Mouse (Mus musculus) CH12.LX (cell line): ENCODE data around the gene Poglut1. TPM values are rescaled to one million over a fixed set of nuclear protein-coding genes. Genes with fewer than 3 reads are reported as not detected.
A peak's percentile ranks its signal among the peaks of the same experiment; 100 is the strongest.

Experiments used
- DNase-seq: peaks from one replicate; pipeline ENCODE4 v3.0.0-alpha.2; 2013; ENCODE audit errors: extremely low read depth
- H3K27ac ChIP-seq: 2 replicates; pipeline ENCODE4 v1.5.1; 2012; ENCODE audit warnings: low read depth, mild to moderate bottlenecking, control low read depth, moderate library complexity; ENCODE audit not compliant: insufficient read depth
- H3K27me3 ChIP-seq: replicated peaks from 2 replicates; pipeline ENCODE3; 2012; ENCODE audit warnings: inconsistent platforms
- H3K36me3 ChIP-seq, 2 experiments: replicated peaks in 1 of 2; 2 replicates each; pipeline versions ENCODE3 to v1.6.1; 2012; ENCODE audit warnings: inconsistent platforms in 1 of 2, low read length in 1 of 2, mild to moderate bottlenecking in 1 of 2, mixed read lengths in 1 of 2, moderate library complexity in 1 of 2; ENCODE audit not compliant: control insufficient read depth in 1 of 2, insufficient read depth in 1 of 2
- H3K4me1 ChIP-seq, 2 experiments: 2 replicates each; pipeline ENCODE4 v1.6.1; 2012; ENCODE audit warnings: inconsistent platforms in 1 of 2, moderate library complexity in 1 of 2; ENCODE audit not compliant: insufficient read depth in 2 of 2, control insufficient read depth in 1 of 2
- H3K4me2 ChIP-seq: 2 replicates; pipeline ENCODE4 v1.6.1; 2012; ENCODE audit warnings: low read depth, mild to moderate bottlenecking, control low read depth; ENCODE audit not compliant: poor library complexity, insufficient read depth, severe bottlenecking
- H3K4me3 ChIP-seq, 3 experiments: fragments of 150-350 bp in 1 of 3; sonication (generic) in 1 of 3; replicated peaks in 1 of 3; 2 replicates each; pipeline versions ENCODE3 to v1.5.1; 2011 to 2012; ENCODE audit warnings: low read depth in 2 of 3, low read length in 2 of 3, mild to moderate bottlenecking in 2 of 3, moderate library complexity in 2 of 3, control low read depth in 1 of 3, improper control_type of control experiment in 1 of 3, inconsistent platforms in 1 of 3, mixed read lengths in 1 of 3; ENCODE audit not compliant: poor library complexity in 1 of 3
- H3K79me2 ChIP-seq: replicated peaks from 2 replicates; pipeline ENCODE4 v1.6.1; 2012; ENCODE audit warnings: mild to moderate bottlenecking, moderate library complexity; ENCODE audit not compliant: control insufficient read depth, poor library complexity, insufficient read depth, severe bottlenecking; ENCODE audit errors: extremely low read depth
- H3K9ac ChIP-seq: 2 replicates; pipeline ENCODE4 v1.6.1; 2012; ENCODE audit warnings: low read depth, mild to moderate bottlenecking, control low read depth, moderate library complexity; ENCODE audit not compliant: insufficient read depth
- H3K9me3 ChIP-seq: replicated peaks from 2 replicates; pipeline ENCODE3; 2012; ENCODE audit warnings: low read length, inconsistent platforms, mixed read lengths
- CHD1 ChIP-seq: IDR thresholded peaks from 2 replicates; pipeline ENCODE4 v1.6.1; 2012; ENCODE audit warnings: low read depth, low read length, improper control_type of control experiment, inconsistent platforms
- CTCF ChIP-seq, 2 experiments: IDR thresholded peaks in 1 of 2; conservative IDR thresholded peaks in 1 of 2; 2 replicates each; pipeline ENCODE4 v1.5.1; 2011 to 2012; ENCODE audit warnings: low read depth in 2 of 2, low read length in 2 of 2, improper control_type of control experiment in 1 of 2, inconsistent platforms in 1 of 2, mild to moderate bottlenecking in 1 of 2, moderate library complexity in 1 of 2
- ELF1 ChIP-seq: IDR thresholded peaks from 2 replicates; pipeline ENCODE4 v1.6.1; 2014; ENCODE audit warnings: low read depth, mild to moderate bottlenecking, inconsistent platforms, low read length, improper control_type of control experiment
- EP300 ChIP-seq: IDR thresholded peaks from 2 replicates; pipeline ENCODE4 v1.6.1; 2011; ENCODE audit warnings: low read length, improper control_type of control experiment
- ETS1 ChIP-seq: conservative IDR thresholded peaks from 2 replicates; pipeline ENCODE4 v1.6.1; 2012; ENCODE audit warnings: low read depth, mild to moderate bottlenecking, inconsistent platforms, low read length, improper control_type of control experiment, moderate library complexity
- IRF4 ChIP-seq: IDR thresholded peaks from 2 replicates; pipeline ENCODE4 v1.6.1; 2014; ENCODE audit warnings: low read depth, mild to moderate bottlenecking, inconsistent platforms, low read length, improper control_type of control experiment
- JUN ChIP-seq: IDR thresholded peaks from 2 replicates; pipeline ENCODE4 v1.6.1; 2011; ENCODE audit warnings: low read depth, mild to moderate bottlenecking, low read length, improper control_type of control experiment, moderate library complexity; ENCODE audit not compliant: insufficient read depth
- JUND ChIP-seq: conservative IDR thresholded peaks from 2 replicates; pipeline ENCODE4 v1.6.1; 2011; ENCODE audit warnings: low read depth, low read length, improper control_type of control experiment
- MAFK ChIP-seq: IDR thresholded peaks from 2 replicates; pipeline ENCODE4 v1.6.1; 2011; ENCODE audit warnings: low read length, improper control_type of control experiment; ENCODE audit not compliant: insufficient replicate concordance
- MXI1 ChIP-seq: IDR thresholded peaks from 2 replicates; pipeline ENCODE4 v1.6.1; 2011; ENCODE audit warnings: mild to moderate bottlenecking, low read depth, low read length, improper control_type of control experiment
- PAX5 ChIP-seq: IDR thresholded peaks from 2 replicates; pipeline ENCODE4 v1.6.1; 2012; ENCODE audit warnings: low read length, inconsistent platforms, mixed read lengths
- POLR2AphosphoS2 ChIP-seq: IDR thresholded peaks from 2 replicates; pipeline ENCODE4 v1.6.1; 2011; ENCODE audit warnings: low read depth, low read length, improper control_type of control experiment
- USF2 ChIP-seq: conservative IDR thresholded peaks from 2 replicates; pipeline ENCODE4 v1.6.1; 2011; ENCODE audit warnings: low read depth, low read length, improper control_type of control experiment
- ZNF384 ChIP-seq: IDR thresholded peaks from 2 replicates; pipeline ENCODE4 v1.6.1; 2012; ENCODE audit warnings: low read depth, low read length, improper control_type of control experiment, inconsistent platforms
- dilution Hi-C: fragments of 300-500 bp; cut with MboI; formaldehyde crosslinking; loops from 2 replicates; pipeline ENCODE4 v1.14.3; 2020; ENCODE audit warnings: low sequenced_read_pairs; ENCODE audit not compliant: extremely low pct_unique_long_range_greater_than_20kb, extremely low pct_ligation_motif_present
- in situ Hi-C: fragments of 300-500 bp; cut with MboI; formaldehyde crosslinking; loops from 3 replicates; pipeline ENCODE4 v1.14.3; 2019; ENCODE audit warnings: low sequenced_read_pairs, low pct_ligation_motif_present, low pct_unique_long_range_greater_than_20kb, mixed read lengths
- polyA plus RNA-seq: library from polyadenylated mRNA; unstranded; fragments of >175 nt; gene quantifications from 2 replicates; pipeline ENCODE4 v1.2.1, GENCODE M21; 2012; ENCODE audit warnings: low read depth; ENCODE audit not compliant: insufficient read length
- total RNA-seq, 2 experiments: library from RNA; depleted of rRNA; stranded (reverse); fragments of 300-350 nt in 1 of 2; fragments of >200 nt in 1 of 2; gene quantifications; 2 replicates each; pipeline ENCODE4 v1.2.3; 2012 to 2014

Gene Poglut1
- total and polyA plus RNA-seq, 3 experiments = 41.4 to 65.6 (median 54.7) TPM

DNA sequence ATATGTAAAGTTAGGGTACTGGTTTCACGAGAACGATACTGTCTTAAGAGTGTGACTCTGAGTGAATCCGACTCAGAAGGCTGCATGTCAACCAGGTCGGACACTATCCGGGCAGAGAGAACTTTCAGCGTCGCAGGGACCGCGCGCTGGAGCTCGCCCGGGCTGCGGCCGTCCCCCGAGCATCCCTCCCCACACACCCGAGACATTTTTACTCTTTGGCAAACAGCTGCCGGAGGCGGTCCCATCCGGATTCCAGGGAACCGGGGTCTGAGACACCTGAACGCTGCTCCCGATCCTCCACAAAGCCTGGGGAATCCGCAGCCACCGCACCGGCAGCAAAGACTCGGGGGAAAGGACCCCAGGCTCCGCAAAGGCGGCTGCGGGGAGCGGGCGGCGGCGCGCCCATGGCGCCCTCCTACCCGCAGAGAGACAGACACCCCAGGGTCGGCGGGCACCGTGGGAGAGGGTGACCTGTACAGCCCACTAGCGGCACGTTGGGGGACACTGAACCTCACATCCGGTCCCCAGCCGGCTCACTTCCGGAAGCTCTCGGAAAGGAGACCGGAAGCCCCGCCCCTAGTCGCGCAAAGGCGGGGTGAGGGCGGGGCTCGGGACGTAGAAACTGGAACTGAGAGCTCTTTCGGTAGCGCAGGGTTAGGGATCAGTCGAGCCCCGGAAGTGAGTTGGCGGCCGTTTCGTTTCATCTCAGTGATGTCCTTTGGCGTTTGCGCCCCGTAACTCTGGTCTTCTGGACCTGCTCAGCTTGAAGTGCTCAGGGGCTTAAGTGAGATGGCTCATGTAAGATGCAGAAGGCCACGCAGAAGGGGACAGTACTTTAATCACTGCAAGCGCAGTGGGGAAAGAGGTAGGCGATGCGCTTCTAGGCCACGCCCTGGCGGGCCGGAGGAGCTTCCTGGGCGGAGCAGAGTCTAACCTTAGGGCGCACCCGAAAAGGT is 27.7 kb downstream of the Poglut1 start, which contains the start of gene Timmdc1 (continued):
- peak; percentile 27; the same call in 1 of the 2 replicates for TF ChIP-seq ETS1
- no peak for TF ChIP-seq CHD1
- peak; percentile 96 for TF ChIP-seq ELF1
- peak; percentile 50; the same call in 1 of the 2 replicates for TF ChIP-seq ZNF384
- TF ChIP-seq CTCF (conservative IDR thresholded peaks at IDR 0.05 in 1 of 2, IDR thresholded peaks at IDR 0.05 in 1 of 2; ENCODE audit: low read depth in 2 of 2, low read length in 2 of 2) = peak in 1 of 2 experiments; percentile 34; a peak in 1 of 4 replicates
- peak; percentile 96 for TF ChIP-seq MXI1

- DNase-seq = no peak
- dilution Hi-C loops = no loop called here
- H3K9me3 ChIP-seq = no peaks in the 10 kb centered on the region
- no peaks in the 10 kb centered on the region for H3K27me3 ChIP-seq
- no peak overlapping the region for H3K27ac ChIP-seq
- no peak for TF ChIP-seq MAFK
- no peak for TF ChIP-seq PAX5
- TF ChIP-seq POLR2AphosphoS2 = no peak
- TF ChIP-seq ZNF384 = peak; percentile 90
- TF ChIP-seq, all 38 proteins: peak for 1
- Histone ChIP-seq H3K4me1 (peaks cover 5 to 42% of the 10 kb centered on the region in 2 experiments; a peak in 3 of 4 replicates), H3K4me3 (peak overlapping the region; percentile 53 to 72 (median 65)), H3K79me2 (peaks cover 33% of the 10 kb centered on the region), H3K4me2 (peak overlapping the region; percentile 99), H3K36me3 (peaks cover 32 to 51% of the 10 kb centered on the region in 2 experiments), H3K9ac (peak overlapping the region; percentile 72)
- in situ Hi-C loops = loop anchor here (25.0 kb wide), 1 partner anchor 509 kb away; no protein-coding TSS in a partner anchor
Observed at GRCm38 (mm10) chr16:38521211-38521987, 28.7 kb downstream of the Poglut1 start.

DNA sequence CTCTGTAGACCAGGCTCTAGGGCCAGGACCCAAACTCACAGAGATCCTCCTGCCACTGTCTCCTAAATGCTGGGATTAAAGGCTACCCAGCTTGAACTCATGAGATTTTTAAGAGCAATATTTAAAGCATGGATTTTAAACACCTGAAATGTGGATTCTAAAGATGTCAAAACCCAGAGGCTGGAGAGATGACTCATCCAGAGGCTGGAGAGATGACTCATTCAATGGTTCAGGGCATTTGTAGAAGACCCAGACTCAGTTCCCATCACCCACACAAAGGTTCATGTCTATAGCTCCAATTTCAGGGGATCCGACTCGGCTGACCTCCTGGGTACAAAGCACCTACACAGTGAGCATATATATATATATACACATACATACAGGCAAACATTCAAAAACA is 30.9 kb downstream of the Poglut1 start:
- no peak for DNase-seq
- Histone ChIP-seq H3K79me2 (peaks cover 26% of the 10 kb centered on the region), H3K4me2 (no peak overlapping the region), H3K36me3 (peaks cover 22 to 48% of the 10 kb centered on the region in 2 experiments), H3K4me3 (no peak overlapping the region), H3K27me3 (no peaks in the 10 kb centered on the region), H3K27ac (no peak overlapping the region), H3K9me3 (no peaks in the 10 kb centered on the region), H3K4me1 (peaks cover 5 to 39% of the 10 kb centered on the region in 2 experiments; a peak in 3 of 4 replicates), H3K9ac (no peak overlapping the region)
- TF ChIP-seq IRF4 (0 out of 2 replicates have a peak, but pooled peaks have one; percentile 27), USF2 (no peak), EP300 (peak; percentile 64), JUND (peak; percentile 84), JUN (peak; percentile 65)
- in situ Hi-C loops = loop anchor here (25.0 kb wide), 1 partner anchor 507 kb away; no protein-coding TSS in a partner anchor
- dilution Hi-C loops = no loop called here
